Mouse (Mus musculus) midbrain, embryonic 14.5 days (tissue): ENCODE results near the gene Pmis2. TPM values are rescaled to one million over a fixed set of nuclear protein-coding genes. Genes with fewer than 3 reads are reported as not detected.

Experiments
- ATAC-seq: fragments of 200-750 bp; cut with Nextera tagmentation; 2 replicates; pipeline ENCODE4 v1.8.0; 2017; ENCODE audit warnings: moderate number of reproducible peaks, moderate library complexity; ENCODE audit not compliant: low FRiP score, low TSS enrichment
- DNase-seq: peaks from one replicate; pipeline ENCODE4 v3.0.0-alpha.2; 2015
- H3K27ac ChIP-seq: fragments of 300-500 bp; sonication (generic); replicated peaks from 2 replicates; pipeline ENCODE4 v1.5.1; 2014; ENCODE audit warnings: mild to moderate bottlenecking, low read depth, low read length, moderate library complexity
- H3K27me3 ChIP-seq: fragments of 300-500 bp; sonication (generic); 2 replicates; pipeline ENCODE4 v1.6.1; 2014; ENCODE audit warnings: low read length, control low read depth, mixed read lengths; ENCODE audit not compliant: control insufficient read depth, insufficient read depth
- H3K36me3 ChIP-seq: fragments of 300-500 bp; sonication (generic); 2 replicates; pipeline ENCODE4 v1.6.1; 2014; ENCODE audit warnings: low read length, control low read depth; ENCODE audit not compliant: control insufficient read depth, insufficient read depth
- H3K4me1 ChIP-seq: fragments of 300-500 bp; sonication (generic); 2 replicates; pipeline ENCODE4 v1.6.1; 2014; ENCODE audit warnings: mild to moderate bottlenecking, antibody characterized with exemption, low read length, control low read depth; ENCODE audit not compliant: control insufficient read depth, insufficient read depth
- H3K4me2 ChIP-seq: fragments of 300-500 bp; sonication (generic); 2 replicates; pipeline ENCODE4 v1.6.1; 2014; ENCODE audit warnings: mild to moderate bottlenecking, low read length, moderate library complexity
- H3K4me3 ChIP-seq: fragments of 300-500 bp; sonication (generic); replicated peaks from 2 replicates; pipeline ENCODE4 v1.5.1; 2014; ENCODE audit warnings: low read depth, low read length
- H3K9ac ChIP-seq: fragments of 300-500 bp; sonication (generic); replicated peaks from 2 replicates; pipeline ENCODE4 v1.6.1; 2014; ENCODE audit warnings: mild to moderate bottlenecking, low read length, moderate library complexity
- H3K9me3 ChIP-seq: fragments of 300-500 bp; sonication (generic); 2 replicates; pipeline ENCODE4 v1.6.1; 2016; ENCODE audit warnings: low read length, control low read depth, mixed read lengths; ENCODE audit not compliant: control insufficient read depth
- WGBS: fragments of 180-500 bp; shearing (Covaris S2); extraction: QIAGEN DNeasy Blood & Tissue Kit; methylation state at CpG from one replicate; pipeline ENCODE4 v1.1.7; 2014; 5-methylcytosine and 5-hydroxymethylcytosine counted together
- polyA plus RNA-seq: library from polyadenylated mRNA; unstranded; fragments of >200 nt; fragmentation: Nextera tagmentation; extraction: Ambion mirVana; gene quantifications from 2 replicates; pipeline ENCODE4 v1.2.1, GENCODE M21; 2014

Pmis2 gene
- not detected in 2 replicates for polyA plus RNA-seq

DNA sequence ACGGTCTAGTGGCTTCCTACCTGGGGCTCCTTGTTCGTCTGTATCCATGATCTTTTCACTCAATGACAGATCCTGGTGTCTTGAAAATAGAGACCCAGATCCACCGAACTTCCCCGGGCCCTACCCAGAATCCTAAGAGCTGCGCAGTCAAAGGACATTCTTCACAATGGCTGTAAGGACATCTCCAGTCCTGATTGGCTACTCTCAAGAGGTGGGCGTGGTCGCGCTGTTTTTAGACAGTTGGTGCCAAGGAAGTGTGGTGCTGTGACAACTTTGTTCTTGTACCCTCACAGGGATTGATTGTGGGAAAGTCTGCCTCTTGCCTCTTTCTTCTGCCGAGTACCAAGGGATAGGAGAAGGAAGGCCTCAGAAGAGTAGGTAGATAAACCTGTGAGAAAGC is at the start of gene Pmis2:
Gene Pmis2, minus strand, starts transcription at position 126 of the 400 bp plus-strand sequence.
- DNase-seq (no peak), ATAC-seq (no peak)
- WGBS = 70% methylated on average over 9 of the region's 9 CpGs
- H3K4me3 ChIP-seq = no peak within 1 kb of the TSS
- H3K4me1 ChIP-seq = no peaks in the 10 kb centered on the region
- no peaks in the 10 kb centered on the region for H3K36me3 ChIP-seq
- no peaks in the 10 kb centered on the region for H3K9me3 ChIP-seq
- no peak within 1 kb of the TSS for H3K4me2 ChIP-seq
- H3K27me3 ChIP-seq = no peaks in the 10 kb centered on the region
- H3K27ac ChIP-seq = no peak within 1 kb of the TSS
- H3K9ac ChIP-seq = no peak within 1 kb of the TSS

DNA sequence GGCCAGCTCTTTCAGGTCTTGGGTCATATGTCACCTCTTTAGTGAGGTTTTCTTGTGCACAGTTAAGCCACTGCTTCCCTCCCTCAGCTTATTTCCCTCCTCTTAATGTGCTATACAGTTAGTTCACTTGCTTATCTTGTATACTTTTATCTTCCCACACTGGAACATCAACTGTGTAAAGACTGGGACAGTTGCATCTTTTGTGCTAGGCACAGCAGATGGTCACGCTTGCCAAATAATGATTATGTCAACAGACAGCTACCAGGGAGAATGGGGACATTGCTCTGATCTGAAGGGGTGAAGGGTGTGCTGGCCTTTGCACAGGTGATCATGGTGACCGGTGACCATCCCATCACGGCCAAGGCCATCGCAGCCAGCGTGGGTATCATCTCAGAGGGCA is 48.3 kb upstream of the Pmis2 start:
- Histone ChIP-seq H3K36me3 (no peaks in the 10 kb centered on the region), H3K4me2 (no peak overlapping the region), H3K4me1 (peaks cover 7% of the 10 kb centered on the region; the same call in 1 of the 2 replicates), H3K9ac (no peak overlapping the region), H3K9me3 (no peaks in the 10 kb centered on the region), H3K4me3 (no peak overlapping the region), H3K27ac (no peak overlapping the region), H3K27me3 (peaks cover 18% of the 10 kb centered on the region; the same call in 1 of the 2 replicates)
- WGBS = 89% methylated on average over 5 of the region's 5 CpGs
- no peak for DNase-seq
- ATAC-seq = no peak

DNA sequence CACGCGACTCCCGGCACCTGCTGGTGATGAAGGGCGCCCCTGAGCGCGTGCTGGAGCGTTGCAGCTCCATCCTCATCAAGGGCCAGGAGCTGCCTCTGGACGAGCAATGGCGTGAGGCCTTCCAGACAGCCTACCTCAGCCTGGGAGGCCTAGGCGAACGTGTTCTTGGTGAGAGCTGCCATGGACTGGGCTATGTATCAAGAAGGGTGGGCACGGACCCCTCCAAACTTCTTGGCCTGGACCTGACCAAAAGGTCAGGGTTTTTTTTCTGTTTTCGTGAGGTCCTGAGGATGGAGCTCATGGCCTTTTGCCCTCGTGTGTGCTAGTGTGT is 46.3 kb upstream of the Pmis2 start:
- peaks cover 7% of the 10 kb centered on the region; the same call in 1 of the 2 replicates for H3K4me1 ChIP-seq
- H3K4me3 ChIP-seq = peak overlapping the region; percentile 18
- ATAC-seq (peak; percentile 55; the same call in 1 of the 2 replicates), DNase-seq (no peak)
- H3K27ac ChIP-seq = no peak overlapping the region
- H3K27me3 ChIP-seq = peaks cover 18% of the 10 kb centered on the region; the same call in 1 of the 2 replicates
- WGBS = 8% methylated on average over 14 of the region's 14 CpGs
- no peaks in the 10 kb centered on the region for H3K36me3 ChIP-seq
- H3K9ac ChIP-seq = no peak overlapping the region; the same call in 1 of the 2 replicates
- H3K9me3 ChIP-seq = no peaks in the 10 kb centered on the region
- peak overlapping the region; percentile 47 for H3K4me2 ChIP-seq

DNA sequence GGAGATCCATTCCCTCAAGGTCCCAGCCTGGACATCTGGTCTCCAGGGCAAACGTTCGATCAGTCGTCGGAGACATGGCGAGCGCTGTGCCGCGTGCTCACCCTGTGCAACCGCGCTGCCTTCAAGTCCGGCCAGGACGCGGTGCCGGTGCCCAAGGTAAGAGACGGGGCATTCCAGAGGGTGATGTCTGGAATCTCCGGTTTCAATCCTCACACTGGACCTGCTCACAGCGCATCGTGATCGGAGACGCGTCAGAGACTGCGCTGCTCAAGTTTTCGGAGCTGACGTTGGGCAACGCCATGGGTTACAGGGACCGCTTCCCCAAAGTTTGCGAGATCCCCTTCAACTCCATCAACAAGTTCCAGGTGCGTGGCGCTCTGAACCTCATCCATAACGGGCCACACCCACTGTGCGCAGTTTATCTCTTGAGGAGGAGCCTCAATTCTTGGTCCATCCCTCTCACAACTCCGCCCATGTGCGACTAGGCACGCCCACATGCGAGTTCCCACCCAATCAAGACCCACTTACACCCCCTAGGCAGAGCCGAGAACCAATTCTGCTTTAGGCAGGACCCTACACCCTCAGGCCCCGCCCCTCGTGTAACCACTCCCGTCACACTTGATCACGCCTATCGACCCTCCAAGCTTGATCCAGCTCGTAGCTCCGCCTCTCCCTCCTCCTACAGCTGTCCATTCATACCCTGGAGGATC is 45.8 kb upstream of the Pmis2 start:
- Histone ChIP-seq H3K4me3 (peak overlapping the region; percentile 18), H3K36me3 (no peaks in the 10 kb centered on the region), H3K27ac (no peak overlapping the region), H3K9me3 (no peaks in the 10 kb centered on the region), H3K4me1 (peaks cover 7% of the 10 kb centered on the region; the same call in 1 of the 2 replicates), H3K4me2 (peak overlapping the region; percentile 47), H3K9ac (no peak overlapping the region; the same call in 1 of the 2 replicates), H3K27me3 (peaks cover 18% of the 10 kb centered on the region; the same call in 1 of the 2 replicates)
- DNase-seq (peak; percentile 82), ATAC-seq (peak; percentile 85)
- 3% methylated on average over 43 of the region's 43 CpGs for WGBS

DNA sequence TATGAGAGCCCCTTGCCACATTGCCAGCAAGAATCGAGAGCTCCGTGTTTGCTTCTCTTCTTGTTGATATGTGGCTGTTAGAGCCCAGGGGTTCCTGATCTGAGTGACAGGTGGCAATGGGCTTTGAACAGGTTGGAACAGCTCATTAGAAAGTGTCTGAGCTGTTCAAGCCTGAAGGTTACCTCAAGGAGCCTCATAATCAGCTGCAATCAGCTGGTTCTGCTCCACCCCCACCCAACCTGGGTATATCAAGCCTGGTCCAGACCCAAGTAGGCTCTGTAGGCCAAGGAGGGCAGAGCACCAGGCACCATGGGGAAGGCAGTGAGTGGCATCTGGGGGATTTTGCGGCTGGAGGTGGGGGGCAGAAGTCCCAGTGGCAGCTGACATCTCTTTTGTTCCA is 40.5 kb upstream of the Pmis2 start, which contains the start of gene Atp4a:
Gene Atp4a, plus strand, starts transcription at position 268 of the 400 bp plus-strand sequence.
- Histone ChIP-seq H3K36me3 (no peaks in the 10 kb centered on the region), H3K4me2 (no peak within 1 kb of the TSS), H3K4me1 (no peaks in the 10 kb centered on the region), H3K9me3 (no peaks in the 10 kb centered on the region), H3K4me3 (no peak within 1 kb of the TSS), H3K9ac (no peak within 1 kb of the TSS), H3K27ac (no peak within 1 kb of the TSS), H3K27me3 (peaks cover 15% of the 10 kb centered on the region; the same call in 1 of the 2 replicates)
- 79% methylated on average over 3 of the region's 3 CpGs for WGBS
- ATAC-seq (no peak), DNase-seq (no peak)

DNA sequence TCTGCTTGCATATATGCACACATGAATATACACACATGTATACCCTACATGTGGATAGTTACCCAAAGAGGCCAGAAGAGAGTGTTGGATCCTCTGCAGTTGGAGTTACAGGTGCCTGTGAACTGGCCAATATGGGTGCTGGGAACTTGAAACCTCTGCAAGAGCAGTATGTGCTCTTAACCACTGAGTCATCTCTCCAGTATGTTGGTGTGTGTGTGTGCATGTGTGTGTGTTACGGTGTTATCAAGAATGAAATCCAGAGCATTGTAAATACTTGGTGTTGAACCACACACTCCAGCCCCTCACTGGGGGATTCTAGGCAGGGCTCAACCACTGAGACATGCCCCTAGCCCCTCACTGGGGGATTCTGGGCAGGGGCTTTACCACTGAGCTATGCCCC is 36.0 kb upstream of the Pmis2 start:
- Histone ChIP-seq H3K9me3 (no peaks in the 10 kb centered on the region), H3K36me3 (no peaks in the 10 kb centered on the region), H3K9ac (no peak overlapping the region), H3K4me3 (no peak overlapping the region), H3K4me1 (no peaks in the 10 kb centered on the region), H3K27ac (no peak overlapping the region), H3K4me2 (no peak overlapping the region), H3K27me3 (no peaks in the 10 kb centered on the region)
- no peak for ATAC-seq
- WGBS = 93% methylated on average over 1 of the region's 1 CpGs
- no peak for DNase-seq

DNA sequence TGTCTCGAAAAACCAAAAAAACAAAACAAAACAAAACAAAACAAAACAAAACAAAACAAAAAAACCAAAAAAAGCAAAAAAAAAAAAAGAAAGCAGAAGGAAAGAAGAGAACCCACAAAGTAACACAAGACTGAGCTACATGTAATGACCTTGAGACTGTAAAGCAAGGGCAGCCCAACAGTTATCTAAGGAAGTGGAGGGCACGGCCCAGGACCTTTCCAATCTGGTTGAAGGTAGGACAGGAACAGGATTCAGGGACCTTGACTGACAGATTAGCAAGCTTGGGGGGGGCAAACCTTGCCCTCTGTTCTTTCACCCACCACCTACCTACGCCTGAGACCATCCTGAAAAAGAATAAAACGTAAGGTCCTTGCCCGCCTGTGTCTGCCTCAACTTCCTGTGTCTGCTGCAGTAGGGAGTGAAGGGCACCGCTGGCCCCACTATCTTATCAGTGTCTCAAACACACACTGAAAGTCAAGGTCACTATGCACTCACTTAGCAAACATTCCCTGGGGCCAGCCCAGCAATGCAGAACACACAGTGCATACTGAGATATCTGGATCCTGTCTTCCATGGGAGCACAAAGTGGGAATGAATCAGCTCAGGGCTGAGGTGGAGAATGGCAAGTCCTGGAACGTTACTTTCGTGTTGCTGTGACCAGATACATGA is 34.9 kb upstream of the Pmis2 start:
- DNase-seq (no peak), ATAC-seq (no peak)
- WGBS = 79% methylated on average over 8 of the region's 8 CpGs
- Histone ChIP-seq H3K9me3 (no peaks in the 10 kb centered on the region), H3K27ac (no peak overlapping the region), H3K36me3 (no peaks in the 10 kb centered on the region), H3K4me3 (no peak overlapping the region), H3K4me2 (no peak overlapping the region), H3K4me1 (no peaks in the 10 kb centered on the region), H3K27me3 (no peaks in the 10 kb centered on the region), H3K9ac (no peak overlapping the region)

DNA sequence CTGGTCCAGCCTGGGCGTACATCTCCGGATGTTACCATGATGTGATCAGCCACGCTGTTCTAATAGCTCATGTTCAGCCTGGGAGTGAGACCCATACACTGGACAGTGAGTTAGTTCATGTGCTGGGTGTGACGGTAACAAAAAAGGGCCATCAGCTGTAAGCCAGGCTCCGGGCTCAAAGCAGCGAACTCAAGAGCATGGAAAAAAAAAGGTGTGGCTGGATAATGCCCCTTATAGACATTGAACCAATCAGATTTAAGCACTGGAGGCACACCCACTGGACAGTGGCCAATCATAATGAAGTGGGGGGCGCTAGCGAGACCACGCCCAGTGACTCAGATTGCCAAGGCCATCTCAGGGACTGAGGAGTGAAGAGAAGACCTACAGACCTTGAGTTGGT is 27.2 kb upstream of the Pmis2 start, which contains the start of gene 2200002J24Rik:
Gene 2200002J24Rik, plus strand, starts transcription at position 338 of the 400 bp plus-strand sequence.
- Histone ChIP-seq H3K9me3 (no peaks in the 10 kb centered on the region), H3K4me1 (no peaks in the 10 kb centered on the region), H3K27ac (no peak within 1 kb of the TSS), H3K9ac (no peak within 1 kb of the TSS), H3K36me3 (no peaks in the 10 kb centered on the region), H3K27me3 (no peaks in the 10 kb centered on the region), H3K4me3 (no peak within 1 kb of the TSS), H3K4me2 (no peak within 1 kb of the TSS)
- ATAC-seq = no peak
- no peak for DNase-seq
- 39% methylated on average over 9 of the region's 9 CpGs for WGBS
